Mouse (Mus musculus) liver, postnatal 0 days (tissue): ENCODE data around the gene Gmds.

Source experiments
- CTCF ChIP-seq: sonication (generic); IDR thresholded peaks from 2 replicates; pipeline ENCODE4 v1.5.1; 2016; ENCODE audit warnings: antibody characterized with exemption, low read depth
- EP300 ChIP-seq: IDR thresholded peaks from 2 replicates; pipeline ENCODE4 v1.6.1; 2016; ENCODE audit warnings: antibody characterized with exemption, low read depth, mild to moderate bottlenecking

DNA sequence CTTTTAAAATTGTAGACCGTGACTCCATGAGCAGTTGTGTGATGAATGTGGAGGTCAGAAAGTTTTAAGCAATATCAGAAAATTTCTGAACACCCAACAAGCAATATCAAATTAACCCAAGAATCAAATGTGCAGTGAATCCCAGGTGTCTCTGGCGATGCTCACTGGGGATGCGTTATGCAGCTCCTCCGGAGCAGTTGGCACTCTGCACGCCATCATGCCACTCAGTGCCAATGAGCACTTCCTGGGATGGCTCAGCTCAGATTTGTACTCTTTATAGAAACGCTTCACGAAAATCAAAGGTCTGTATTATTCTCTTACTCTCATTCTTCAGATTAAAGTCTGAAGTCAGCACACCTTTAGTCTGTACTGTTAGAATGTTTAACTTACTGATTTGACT lies 360.4 kb downstream of the Gmds start:
- no peak for TF ChIP-seq EP300
- no peak for TF ChIP-seq CTCF
